Mouse (Mus musculus): ENCODE measurements around the gene Tab1. TPM values are rescaled to one million over a fixed set of nuclear protein-coding genes. Genes with fewer than 3 reads are reported as not detected.

Tab1 gene
- polyA plus RNA-seq, 1 experiment from 2014 or later: 44.0 TPM

DNA sequence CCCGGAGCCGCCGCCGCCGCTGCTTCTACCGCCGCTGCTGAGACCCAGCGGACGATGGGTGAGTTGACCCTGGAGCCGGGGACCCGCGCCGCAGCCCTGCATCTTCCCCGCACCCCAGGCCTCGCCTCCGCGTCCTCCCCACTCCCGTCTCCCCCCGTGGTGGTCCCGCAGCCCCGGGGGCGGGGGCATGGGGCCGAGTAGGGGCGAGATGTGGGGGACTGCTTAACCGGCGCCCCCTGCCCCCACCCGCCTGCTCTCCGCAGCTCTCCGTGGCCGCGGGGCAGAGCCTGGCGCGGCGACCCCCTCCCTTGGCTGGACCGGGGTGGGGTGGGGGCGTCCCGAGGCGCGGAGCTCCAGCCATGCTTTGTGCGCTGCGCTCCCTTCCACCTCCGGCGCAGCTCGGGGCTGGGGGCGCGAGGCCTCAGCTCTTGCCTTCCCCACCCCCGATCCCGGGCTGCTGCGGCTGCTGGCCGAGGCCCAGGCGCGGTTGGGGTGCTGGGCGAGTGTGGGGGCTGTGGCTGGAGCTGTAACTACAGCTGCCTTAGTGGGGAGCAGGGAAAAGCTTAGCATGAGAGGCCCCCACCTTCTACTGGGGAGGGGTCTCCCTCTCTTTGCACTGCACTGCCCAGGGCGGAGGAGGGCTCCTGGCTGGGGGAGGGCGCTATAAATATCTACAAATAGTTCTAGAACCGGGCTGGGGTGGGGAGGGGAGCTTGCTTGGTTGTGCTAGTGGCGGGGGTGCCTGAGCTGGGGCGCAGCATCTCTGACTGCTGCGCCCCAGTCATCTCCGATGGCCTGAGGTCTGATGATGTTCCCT lies 41.1 kb downstream of the Tab1 start:
- peak overlapping the region; percentile 96 for H3K27ac ChIP-seq
- peak overlapping the region; percentile 96 for H3K4me3 ChIP-seq
- peak; percentile 68 for ATAC-seq (ENCODE audit: low FRiP score)
- peak overlapping the region; percentile 100 for H3K9ac ChIP-seq
- H3K27me3 ChIP-seq: no peaks in the 10 kb centered on the region
- under 1% methylated on average over 34 of the region's 60 CpGs for WGBS
- H3K4me2 ChIP-seq (replicated peaks): peak overlapping the region; percentile 85
- H3K4me1 ChIP-seq: peaks cover 45% of the 10 kb centered on the region
- no peaks in the 10 kb centered on the region for H3K9me3 ChIP-seq (replicated peaks)
- no peaks in the 10 kb centered on the region for H3K36me3 ChIP-seq

DNA sequence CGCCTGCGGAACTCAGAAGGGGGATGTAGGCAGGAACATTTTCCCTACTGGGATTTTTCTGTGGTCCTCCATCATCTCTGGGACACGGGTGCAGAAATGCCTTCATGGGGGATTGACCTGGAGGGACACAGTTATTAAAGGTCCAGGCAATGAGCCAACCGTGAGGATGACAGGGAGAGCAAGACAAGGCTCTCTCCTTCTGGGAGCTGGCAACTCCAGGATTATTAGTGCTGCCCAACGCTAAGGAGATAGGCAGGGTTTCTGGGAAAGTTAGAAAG lies 41.6 kb downstream of the Tab1 start:
- peak overlapping the region; percentile 96; the same call in 1 of the 2 replicates for H3K27ac ChIP-seq
- 2% methylated on average over 5 of the region's 5 CpGs for WGBS
- H3K4me1 ChIP-seq: peaks cover 46% of the 10 kb centered on the region
- H3K27me3 ChIP-seq: no peaks in the 10 kb centered on the region
- H3K4me3 ChIP-seq: peak overlapping the region; percentile 96
- no peaks in the 10 kb centered on the region for H3K9me3 ChIP-seq (replicated peaks)
- H3K36me3 ChIP-seq: no peaks in the 10 kb centered on the region
- peak overlapping the region; percentile 85 for H3K4me2 ChIP-seq (replicated peaks)
- ATAC-seq (ENCODE audit: low FRiP score): no peak
- peak overlapping the region; percentile 100 for H3K9ac ChIP-seq

DNA sequence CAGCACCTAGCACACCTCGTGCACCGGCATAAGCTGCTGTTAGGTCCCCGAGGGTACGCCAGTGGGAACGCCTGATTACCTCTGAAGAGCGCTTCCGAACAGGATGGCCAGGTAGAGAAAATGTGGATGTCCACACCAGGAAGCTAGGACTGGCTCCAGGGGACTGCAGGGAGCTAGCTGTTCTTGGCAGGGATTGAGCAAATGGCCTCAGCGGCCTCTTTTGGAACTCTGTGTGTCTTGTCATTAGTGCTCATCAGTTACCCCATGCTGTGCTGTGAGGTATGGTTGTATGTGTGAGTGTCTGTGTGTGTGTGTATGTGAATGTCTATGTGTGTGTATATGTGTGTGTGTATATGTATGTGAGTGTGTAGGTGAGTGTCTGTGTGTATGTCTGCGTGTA lies 42.4 kb downstream of the Tab1 start:
- Histone ChIP-seq H3K4me3 (peak overlapping the region; percentile 96), H3K9ac (peak overlapping the region; percentile 100), H3K36me3 (no peaks in the 10 kb centered on the region), H3K9me3 (replicated peaks) (no peaks in the 10 kb centered on the region), H3K27me3 (no peaks in the 10 kb centered on the region), H3K27ac (no peak overlapping the region), H3K4me1 (peaks cover 52% of the 10 kb centered on the region), H3K4me2 (replicated peaks) (peak overlapping the region; percentile 85)
- no peak for ATAC-seq (ENCODE audit: low FRiP score)
- 79% methylated on average over 9 of the region's 9 CpGs for WGBS

DNA sequence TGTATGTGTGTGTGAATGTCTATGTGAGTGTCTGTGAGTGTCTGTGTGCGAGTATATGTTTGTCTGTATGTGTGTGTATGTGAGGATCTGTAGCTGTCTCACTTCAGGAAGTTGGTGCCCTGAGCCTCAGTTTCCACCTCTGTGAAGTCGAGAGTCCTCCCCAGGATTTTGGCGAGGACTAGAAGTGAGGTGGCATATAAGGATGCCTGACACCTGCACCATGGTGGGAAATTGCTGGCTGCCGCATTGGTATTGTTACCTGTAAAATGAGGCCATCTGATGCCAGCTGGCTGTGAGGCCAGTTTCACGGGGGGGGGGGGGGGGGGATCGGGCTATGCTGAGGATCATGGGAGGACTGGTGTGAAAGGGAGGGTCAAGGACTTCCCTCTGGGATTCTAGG lies 42.8 kb downstream of the Tab1 start:
- Histone ChIP-seq H3K9ac (peak overlapping the region; percentile 100), H3K27me3 (no peaks in the 10 kb centered on the region), H3K27ac (no peak overlapping the region), H3K36me3 (no peaks in the 10 kb centered on the region; the same call in 1 of the 2 replicates), H3K4me1 (peaks cover 53% of the 10 kb centered on the region), H3K9me3 (replicated peaks) (no peaks in the 10 kb centered on the region), H3K4me2 (replicated peaks) (peak overlapping the region; percentile 85), H3K4me3 (0 out of 2 replicates have a peak overlapping the region, but pooled peaks have one; percentile 96)
- 72% methylated on average over 6 of the region's 6 CpGs for WGBS
- ATAC-seq (ENCODE audit: low FRiP score): no peak

DNA sequence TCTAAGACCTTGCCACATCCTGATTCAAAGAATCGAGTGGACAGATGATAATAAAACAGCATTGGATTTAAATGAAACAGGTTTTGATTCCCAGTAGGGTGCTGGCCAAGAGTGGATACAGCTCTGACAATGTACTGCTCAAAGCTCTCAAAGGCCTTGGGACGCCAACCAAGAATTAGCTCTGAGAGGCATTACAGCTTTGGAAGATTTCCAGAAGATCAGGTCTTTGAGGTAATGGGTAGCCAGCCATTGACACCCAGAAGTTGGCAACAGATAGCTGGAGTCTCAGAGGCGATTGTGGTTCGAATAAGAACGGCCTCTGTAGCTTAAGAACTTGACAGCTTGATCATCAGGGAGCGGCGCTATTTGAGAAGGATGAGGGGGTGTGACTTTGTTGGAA lies 48.6 kb downstream of the Tab1 start:
- 94% methylated on average over 7 of the region's 7 CpGs for WGBS
- ATAC-seq (ENCODE audit: low FRiP score): no peak
- no peak overlapping the region for H3K27ac ChIP-seq

DNA sequence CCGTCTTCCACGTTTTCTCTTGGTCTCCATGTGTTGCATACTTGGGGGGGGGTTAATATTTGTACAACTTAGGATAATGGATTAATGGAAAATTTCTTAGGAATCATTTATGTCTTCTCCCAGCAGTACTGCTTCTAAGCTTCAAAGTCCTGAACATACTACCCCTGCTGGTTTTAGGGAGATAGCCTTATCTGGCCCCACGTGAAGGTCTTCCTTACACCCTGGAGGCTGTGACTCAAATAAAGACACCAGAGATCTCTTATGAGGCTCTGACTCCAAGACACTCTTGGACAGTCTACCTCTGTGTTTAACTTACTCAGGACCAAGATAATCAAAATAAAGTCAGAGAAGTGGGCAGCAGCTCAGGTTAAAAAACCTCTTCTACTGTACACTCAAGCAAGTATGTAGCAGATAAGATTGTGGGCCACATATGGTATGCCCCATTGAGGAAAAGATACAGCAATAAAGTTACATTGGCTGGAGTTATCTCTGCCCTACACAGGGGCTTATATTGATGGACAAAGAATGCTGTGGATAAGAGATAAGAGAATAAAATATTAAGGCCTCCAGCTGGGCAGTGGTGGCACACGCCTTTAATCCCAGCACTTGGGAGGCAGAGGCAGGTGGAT lies 49.3 kb downstream of the Tab1 start:
- Histone ChIP-seq H3K9me3 (replicated peaks) (no peaks in the 10 kb centered on the region), H3K4me1 (peaks cover 14% of the 10 kb centered on the region; the same call in 1 of the 2 replicates), H3K27me3 (no peaks in the 10 kb centered on the region), H3K4me3 (no peak overlapping the region), H3K27ac (no peak overlapping the region), H3K4me2 (replicated peaks) (no peak overlapping the region), H3K36me3 (peaks cover 15% of the 10 kb centered on the region), H3K9ac (no peak overlapping the region)
- ATAC-seq (ENCODE audit: low FRiP score): no peak
- WGBS: 93% methylated on average over 4 of the region's 4 CpGs

More for the DNA sequence above, 48.6 kb downstream of the Tab1 start:
- no peaks in the 10 kb centered on the region for H3K27me3 ChIP-seq
- no peak overlapping the region for H3K9ac ChIP-seq
- H3K4me2 ChIP-seq (replicated peaks): no peak overlapping the region
- H3K4me3 ChIP-seq: no peak overlapping the region
- H3K9me3 ChIP-seq (replicated peaks): no peaks in the 10 kb centered on the region
- peaks cover 18% of the 10 kb centered on the region for H3K4me1 ChIP-seq
- peaks cover 15% of the 10 kb centered on the region for H3K36me3 ChIP-seq

DNA sequence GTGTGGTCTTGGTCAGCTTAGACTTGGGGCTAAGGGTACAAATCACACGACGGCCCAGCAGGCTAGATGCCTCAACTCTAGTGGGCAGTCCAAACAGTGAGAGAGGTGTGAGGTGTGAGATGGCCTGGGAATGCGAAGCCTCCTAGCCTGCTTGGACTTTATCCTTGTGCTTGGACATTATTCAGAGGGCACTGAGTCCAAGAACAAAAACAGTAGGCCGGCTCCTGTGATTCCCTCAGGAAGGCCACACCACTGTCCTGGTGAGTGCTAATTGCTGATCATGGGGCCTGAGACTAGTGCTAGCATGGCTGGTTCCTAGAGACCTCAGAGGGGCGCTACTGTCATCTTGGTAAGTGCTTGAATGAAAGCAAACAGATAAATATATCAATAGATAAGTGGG lies 56.0 kb downstream of the Tab1 start:
- Histone ChIP-seq H3K9ac (no peak overlapping the region), H3K4me3 (no peak overlapping the region), H3K36me3 (no peaks in the 10 kb centered on the region), H3K4me1 (peaks cover 14% of the 10 kb centered on the region), H3K9me3 (replicated peaks) (no peaks in the 10 kb centered on the region), H3K27ac (no peak overlapping the region), H3K4me2 (replicated peaks) (no peak overlapping the region), H3K27me3 (no peaks in the 10 kb centered on the region)
- 82% methylated on average over 5 of the region's 5 CpGs for WGBS
- ATAC-seq (ENCODE audit: low FRiP score): no peak

DNA sequence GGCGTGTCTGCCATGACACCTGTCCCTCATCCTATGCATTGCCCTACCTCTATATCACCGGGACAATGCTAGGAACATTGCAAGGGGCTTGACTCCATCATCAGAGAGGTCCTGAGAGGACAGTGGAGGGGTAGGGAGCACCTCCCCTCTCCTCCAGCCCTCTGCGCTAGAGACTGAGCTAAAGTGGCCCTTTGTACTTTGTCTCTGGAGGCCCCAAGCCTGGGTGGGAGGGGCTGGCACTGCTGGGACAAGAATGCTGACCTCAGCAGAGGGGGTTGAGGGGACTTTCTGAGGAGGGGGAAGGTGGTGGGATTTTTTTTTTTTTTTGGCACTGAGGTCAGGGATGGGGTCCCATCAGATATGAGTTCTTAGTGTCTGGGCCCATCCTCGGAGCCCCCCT lies 57.1 kb downstream of the Tab1 start:
- Histone ChIP-seq H3K36me3 (no peaks in the 10 kb centered on the region), H3K4me2 (replicated peaks) (no peak overlapping the region), H3K9me3 (replicated peaks) (no peaks in the 10 kb centered on the region), H3K9ac (no peak overlapping the region), H3K4me3 (no peak overlapping the region), H3K4me1 (peaks cover 18% of the 10 kb centered on the region), H3K27ac (no peak overlapping the region), H3K27me3 (no peaks in the 10 kb centered on the region)
- ATAC-seq (ENCODE audit: low FRiP score): no peak
- WGBS: 67% methylated on average over 4 of the region's 4 CpGs

DNA sequence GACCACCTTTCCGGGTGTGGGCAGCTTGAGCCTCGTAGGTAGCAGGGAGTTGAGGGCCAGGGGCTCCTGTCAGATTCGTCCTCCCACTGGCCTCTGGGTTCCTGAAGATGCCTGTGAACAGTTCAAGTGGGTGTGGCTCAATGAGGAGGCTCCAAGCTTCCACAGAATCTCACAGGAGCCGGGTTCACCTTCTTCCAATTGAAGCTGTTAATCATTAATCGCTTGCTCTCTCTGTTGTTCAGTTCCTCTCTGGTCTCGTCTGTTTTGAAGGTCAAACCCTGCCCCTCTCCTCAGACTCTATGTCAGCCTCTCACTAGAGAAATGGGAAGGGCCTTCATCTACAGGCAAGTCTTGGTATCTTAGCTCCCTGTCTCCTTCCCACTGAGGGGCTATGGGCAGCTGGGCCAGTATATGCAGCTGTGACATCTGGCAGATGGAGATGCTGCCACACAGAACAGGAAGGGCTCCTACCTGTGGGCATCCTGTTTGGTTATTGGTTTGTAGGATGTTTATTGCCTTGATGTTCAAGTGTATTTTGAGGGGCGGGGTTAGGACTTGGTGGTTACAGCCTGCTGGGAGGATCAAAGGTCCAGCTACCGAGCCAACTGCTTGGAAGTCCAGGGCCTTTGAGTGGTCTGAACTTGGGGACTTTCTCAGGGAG lies 58.8 kb downstream of the Tab1 start:
- no peak overlapping the region for H3K9ac ChIP-seq
- H3K4me1 ChIP-seq: peaks cover 18% of the 10 kb centered on the region
- H3K9me3 ChIP-seq (replicated peaks): no peaks in the 10 kb centered on the region
- WGBS: 65% methylated on average over 8 of the region's 8 CpGs
- H3K4me2 ChIP-seq (replicated peaks): no peak overlapping the region
- no peak overlapping the region for H3K4me3 ChIP-seq
- no peak for ATAC-seq (ENCODE audit: low FRiP score)
- H3K36me3 ChIP-seq: no peaks in the 10 kb centered on the region
- H3K27ac ChIP-seq: no peak overlapping the region
- no peaks in the 10 kb centered on the region for H3K27me3 ChIP-seq

DNA sequence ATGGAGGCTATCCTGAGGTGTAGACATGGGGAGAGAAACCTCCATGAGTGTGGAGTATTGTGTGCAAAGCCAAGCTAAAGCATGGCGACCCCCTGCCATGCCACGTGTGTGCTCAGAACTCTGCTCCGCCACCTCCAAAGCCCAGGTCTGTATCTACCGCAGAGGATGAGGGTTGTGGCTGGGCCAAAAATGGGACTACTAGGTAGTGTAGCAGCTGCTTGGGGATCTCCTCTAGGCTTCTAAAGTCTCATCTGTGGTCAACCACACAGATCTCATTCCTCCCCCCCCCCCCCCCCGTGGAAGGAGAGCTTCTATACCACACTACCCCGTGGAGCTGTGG lies 59.3 kb downstream of the Tab1 start:
- H3K9ac ChIP-seq: no peak overlapping the region
- H3K4me2 ChIP-seq (replicated peaks): no peak overlapping the region
- ATAC-seq (ENCODE audit: low FRiP score): no peak
- H3K4me1 ChIP-seq: peaks cover 18% of the 10 kb centered on the region
- no peaks in the 10 kb centered on the region for H3K9me3 ChIP-seq (replicated peaks)
- no peak overlapping the region for H3K27ac ChIP-seq
- no peaks in the 10 kb centered on the region for H3K36me3 ChIP-seq
- no peak overlapping the region for H3K4me3 ChIP-seq
- H3K27me3 ChIP-seq: no peaks in the 10 kb centered on the region
- 82% methylated on average over 6 of the region's 6 CpGs for WGBS

DNA sequence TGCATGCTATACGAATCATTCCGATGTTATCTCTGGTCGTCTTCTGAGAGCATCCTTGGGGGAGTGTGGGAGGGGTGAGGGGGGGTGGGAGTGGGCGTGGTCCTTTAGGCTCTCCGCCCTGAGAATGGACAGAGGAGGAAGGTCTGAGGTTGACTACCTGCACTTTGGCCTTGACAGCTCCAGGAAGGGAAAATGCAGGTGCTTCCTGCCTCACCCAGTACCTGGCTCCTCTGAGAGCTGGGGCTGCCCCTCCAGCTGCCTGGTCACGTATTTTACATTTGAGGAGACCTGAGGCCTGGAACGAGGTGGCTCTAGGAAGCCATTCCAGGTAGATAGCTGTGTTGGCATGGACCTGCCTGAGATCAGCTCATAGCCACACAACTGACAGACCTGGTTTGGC lies 59.9 kb downstream of the Tab1 start:
- 84% methylated on average over 7 of the region's 7 CpGs for WGBS
- no peak for ATAC-seq (ENCODE audit: low FRiP score)
- no peak overlapping the region for H3K4me2 ChIP-seq (replicated peaks)
- H3K4me3 ChIP-seq: no peak overlapping the region
- no peaks in the 10 kb centered on the region for H3K9me3 ChIP-seq (replicated peaks)
- H3K36me3 ChIP-seq: no peaks in the 10 kb centered on the region
- H3K9ac ChIP-seq: no peak overlapping the region
- H3K27me3 ChIP-seq: no peaks in the 10 kb centered on the region
- peaks cover 18% of the 10 kb centered on the region for H3K4me1 ChIP-seq
- H3K27ac ChIP-seq: no peak overlapping the region

DNA sequence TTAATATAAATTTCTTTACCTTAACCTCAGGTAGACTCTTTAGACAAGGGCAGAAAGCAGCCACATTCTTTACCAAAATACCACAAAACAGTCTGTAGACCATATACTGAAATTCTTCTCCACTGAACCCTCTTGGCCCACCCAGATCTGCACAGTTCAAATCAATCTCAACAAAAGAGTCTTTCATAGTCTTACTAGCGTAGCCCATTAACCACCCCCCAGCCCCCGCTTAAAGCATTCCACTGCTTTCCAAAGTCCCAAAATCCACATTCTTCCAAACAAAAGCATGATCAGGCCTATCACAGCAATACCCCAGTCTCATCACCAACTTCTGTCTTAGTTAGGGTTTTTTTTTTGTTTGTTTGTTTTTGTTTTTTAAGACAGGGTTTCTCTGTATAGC lies 66.6 kb downstream of the Tab1 start:
- no peak overlapping the region for H3K9ac ChIP-seq
- no peak overlapping the region for H3K4me3 ChIP-seq
- no peaks in the 10 kb centered on the region; the same call in 1 of the 2 replicates for H3K4me1 ChIP-seq
- no peaks in the 10 kb centered on the region for H3K36me3 ChIP-seq
- 52% methylated on average over 2 of the region's 2 CpGs for WGBS
- ATAC-seq (ENCODE audit: low FRiP score): no peak
- H3K27ac ChIP-seq: no peak overlapping the region
- no peaks in the 10 kb centered on the region for H3K27me3 ChIP-seq
- H3K4me2 ChIP-seq (replicated peaks): no peak overlapping the region
- H3K9me3 ChIP-seq (replicated peaks): no peaks in the 10 kb centered on the region

Data from hindbrain, embryonic 12.5 days (tissue).